Mouse (Mus musculus): ENCODE data around the gene Gtf2f2.
"Not testable (repeated sequence)": the region's sequence is repeated elsewhere in the genome, so short reads cannot be mapped to it uniquely, and the experiment has no call there.

The Gtf2f2 gene

GRCm38 (mm10) chr14:75906931-75907330 is 103.7 kb downstream of the Gtf2f2 start:
- no peak for DNase-seq

GRCm38 (mm10) chr14:75904972-75905371 is 105.7 kb downstream of the Gtf2f2 start:
- no peak for DNase-seq

- peak; percentile 60 for DNase-seq
These were observed 107.5 kb downstream of the Gtf2f2 start for GRCm38 (mm10) chr14:75903131-75903530.

- DNase-seq = no peak
These were observed 108.7 kb downstream of the Gtf2f2 start for GRCm38 (mm10) chr14:75902013-75902412.

GRCm38 (mm10) chr14:75900793-75901499 is 109.7 kb downstream of the Gtf2f2 start:
- no peak for DNase-seq

- DNase-seq = peak; percentile 92
These were observed 111.1 kb downstream of the Gtf2f2 start for GRCm38 (mm10) chr14:75899566-75899965.

GRCm38 (mm10) chr14:75892118-75892517 is 118.5 kb downstream of the Gtf2f2 start:
- DNase-seq = no peak

- no peak for DNase-seq
These were observed 126.8 kb downstream of the Gtf2f2 start for GRCm38 (mm10) chr14:75883873-75884272.

- no peak for DNase-seq
These were observed 127.3 kb downstream of the Gtf2f2 start for GRCm38 (mm10) chr14:75883330-75883729.

GRCm38 (mm10) chr14:75881856-75882255 is 128.8 kb downstream of the Gtf2f2 start:
- no peak for DNase-seq

- DNase-seq = no peak
These were observed 131.7 kb downstream of the Gtf2f2 start for GRCm38 (mm10) chr14:75878980-75879379.

- DNase-seq = no peak
These were observed 133.4 kb downstream of the Gtf2f2 start for GRCm38 (mm10) chr14:75877297-75877696.

GRCm38 (mm10) chr14:75876320-75877043 is 134.2 kb downstream of the Gtf2f2 start:
- peak; percentile 84 for DNase-seq

- DNase-seq = peak; percentile 67
These were observed 137.1 kb downstream of the Gtf2f2 start for GRCm38 (mm10) chr14:75873612-75874011.

GRCm38 (mm10) chr14:75871750-75872149 is 138.9 kb downstream of the Gtf2f2 start:
- no peak for DNase-seq

- no peak for DNase-seq
These were observed 139.6 kb downstream of the Gtf2f2 start for GRCm38 (mm10) chr14:75871111-75871510.

GRCm38 (mm10) chr14:75870631-75871030 is 140.0 kb downstream of the Gtf2f2 start:
- DNase-seq = peak; percentile 54

GRCm38 (mm10) chr14:75869769-75870363 is 140.8 kb downstream of the Gtf2f2 start:
- no peak for DNase-seq

- DNase-seq = not testable (repeated sequence)
These were observed 142.6 kb downstream of the Gtf2f2 start for GRCm38 (mm10) chr14:75868028-75868427.

- peak; percentile 43 for DNase-seq
These were observed 143.8 kb downstream of the Gtf2f2 start for GRCm38 (mm10) chr14:75866706-75867333.

- peak; percentile 78 for DNase-seq
These were observed 146.9 kb downstream of the Gtf2f2 start for GRCm38 (mm10) chr14:75863549-75864409.

GRCm38 (mm10) chr14:75862701-75863100 is 148.0 kb downstream of the Gtf2f2 start:
- no peak for DNase-seq

Measured in lung, postnatal 14 days (tissue).